Mouse (Mus musculus): ENCODE measurements around the gene Rnf38. TPM values are rescaled to one million over a fixed set of nuclear protein-coding genes. Genes with fewer than 3 reads are reported as not detected.
A peak's percentile ranks its signal among the peaks of the same experiment; 100 is the strongest.

Gene Rnf38
- polyA plus RNA-seq, 1 experiment from 2014 or later = 24.3 TPM

- no peaks in the 10 kb centered on the region for H3K9me3 ChIP-seq (ENCODE audit: control insufficient read depth, low read length)
Measured at GRCm38 (mm10) chr4:44083945-44084344, 149.6 kb downstream of the Rnf38 start, which contains the start of gene Gne. Gne (minus strand) TSS chr4:44084177.

GRCm38 (mm10) chr4:44078358-44078933, 155.1 kb downstream of the Rnf38 start:
- no peak for DNase-seq (ENCODE audit: low spot score)
- 87% methylated on average over 7 of the region's 7 CpGs for WGBS
- no peaks in the 10 kb centered on the region; the same call in 1 of the 2 replicates for H3K4me1 ChIP-seq (ENCODE audit: control insufficient read depth, insufficient read depth, low read length)
- no peak for ATAC-seq (ENCODE audit: low read depth)
- H3K4me3 ChIP-seq (ENCODE audit: low read depth, low read length) = no peak overlapping the region
- H3K27ac ChIP-seq (replicated peaks; ENCODE audit: low read depth, low read length) = no peak overlapping the region
- H3K27me3 ChIP-seq (replicated peaks; ENCODE audit: control insufficient read depth, insufficient read depth, low read length) = no peaks in the 10 kb centered on the region
- no peaks in the 10 kb centered on the region for H3K36me3 ChIP-seq (ENCODE audit: control insufficient read depth, insufficient read depth, low read length)
- H3K9me3 ChIP-seq (ENCODE audit: control insufficient read depth, low read length) = no peaks in the 10 kb centered on the region
- no peak overlapping the region for H3K9ac ChIP-seq (ENCODE audit: low read depth, low read length)
- no peak overlapping the region for H3K4me2 ChIP-seq (ENCODE audit: low read depth, low read length)

More at GRCm38 (mm10) chr4:44083945-44084344, 149.6 kb downstream of the Rnf38 start, which contains the start of gene Gne:
- ATAC-seq (ENCODE audit: low read depth) = 0 out of 2 replicates have a peak, but pooled peaks have one; percentile 26
- peak within 1 kb of the TSS; percentile 36 for H3K4me2 ChIP-seq (ENCODE audit: low read depth, low read length)
- H3K4me3 ChIP-seq (ENCODE audit: low read depth, low read length) = no peak within 1 kb of the TSS
- DNase-seq (ENCODE audit: low spot score) = peak; percentile 61
- H3K27me3 ChIP-seq (replicated peaks; ENCODE audit: control insufficient read depth, insufficient read depth, low read length) = no peaks in the 10 kb centered on the region
- 10% methylated on average over 11 of the region's 11 CpGs for WGBS
- no peaks in the 10 kb centered on the region for H3K36me3 ChIP-seq (ENCODE audit: control insufficient read depth, insufficient read depth, low read length)
- no peak within 1 kb of the TSS for H3K27ac ChIP-seq (replicated peaks; ENCODE audit: low read depth, low read length)
- peaks cover 3% of the 10 kb centered on the region; the same call in 1 of the 2 replicates for H3K4me1 ChIP-seq (ENCODE audit: control insufficient read depth, insufficient read depth, low read length)
- no peak within 1 kb of the TSS for H3K9ac ChIP-seq (ENCODE audit: low read depth, low read length)

Small RNA genes lying within 50 kb of the gene (microRNA-seq; reads per million reads assigned to microRNA genes)
- gene Mir5106 (ENCODE audit: borderline number of aligned reads) = not detected

Other genes with a start within 250 kb of the Rnf38 start
- gene Clta, start 229.3 kb downstream of the Rnf38 start, polyA plus RNA-seq (2014; fragmentation: Nextera tagmentation; extraction: Ambion mirVana) = 254 and 258 TPM in 2 replicates
- gene Gne, start 149.6 kb downstream of the Rnf38 start, polyA plus RNA-seq (2014; fragmentation: Nextera tagmentation; extraction: Ambion mirVana) = 27.6 and 29.0 TPM in 2 replicates
- gene Melk, start 67.1 kb upstream of the Rnf38 start, polyA plus RNA-seq (2014; fragmentation: Nextera tagmentation; extraction: Ambion mirVana) = 30.5 and 37.9 TPM in 2 replicates